In genomic region chr9:77655181-77655934, GRCm38 (mm10) we compare ENCODE assay signal across 8 mouse cellular contexts. TPM values are rescaled to one million over a fixed set of nuclear protein-coding genes. Genes with fewer than 3 reads are reported as not detected.
A peak's percentile ranks its signal among the peaks of the same experiment; 100 is the strongest.
DNase-seq lines count a peak whose midpoint lies in the region; ATAC-seq and TF ChIP-seq lines count a peak whose summit lies in the region.

No protein-coding gene starts in this region.

- ATAC-seq in heart, embryonic 11.5 days (replicated peaks; ENCODE audit: insufficient number of reproducible peaks, low FRiP score, low TSS enrichment) = peak; percentile 65
- peak; percentile 90 for ATAC-seq in kidney, embryonic 15.5 days (replicated peaks; ENCODE audit: low FRiP score)
- ATAC-seq in limb, embryonic 14.5 days (ENCODE audit: low FRiP score, low read depth) = peak; percentile 64
- ATAC-seq in midbrain, embryonic 16.5 days = peak; percentile 95

- peaks cover 7% of the 10 kb centered on the region; the same call in 1 of the 2 replicates for H3K4me1 ChIP-seq in heart, embryonic 11.5 days (ENCODE audit: control insufficient read depth, insufficient read depth, low read length)
- peaks cover 9% of the 10 kb centered on the region for H3K4me1 ChIP-seq in kidney, embryonic 15.5 days
- H3K4me1 ChIP-seq in limb, embryonic 14.5 days (ENCODE audit: control insufficient read depth, insufficient read depth, low read length) = peaks cover 4% of the 10 kb centered on the region; the same call in 1 of the 2 replicates
- no peaks in the 10 kb centered on the region for H3K4me1 ChIP-seq in midbrain, embryonic 16.5 days (ENCODE audit: control insufficient read depth, insufficient read depth, low read length)

- peak overlapping the region; percentile 55 for H3K4me3 ChIP-seq in heart, embryonic 11.5 days (ENCODE audit: low read depth, low read length)
- peak overlapping the region; percentile 65 for H3K4me3 ChIP-seq in kidney, embryonic 15.5 days (replicated peaks)
- H3K4me3 ChIP-seq in limb, embryonic 14.5 days (replicated peaks; ENCODE audit: low read length) = peak overlapping the region; percentile 54
- H3K4me3 ChIP-seq in midbrain, embryonic 16.5 days (ENCODE audit: low read depth, low read length) = peak overlapping the region; percentile 72

- WGBS in heart, embryonic 11.5 days (ENCODE audit: insufficient replicate concordance) = under 1% methylated on average over 84 of the region's 85 CpGs
- WGBS in kidney, embryonic 15.5 days = under 1% methylated on average over 85 of the region's 85 CpGs
- under 1% methylated on average over 80 of the region's 85 CpGs for WGBS in limb, embryonic 14.5 days
- under 1% methylated on average over 85 of the region's 85 CpGs for WGBS in midbrain, embryonic 16.5 days

- TF ChIP-seq POLR2A in limb, embryonic 14.5 days (IDR thresholded peaks at IDR 0.05; ENCODE audit: borderline replicate concordance, extremely low read depth, insufficient read depth, insufficient read length) = no peak

- H3K9ac ChIP-seq in heart, embryonic 11.5 days (ENCODE audit: low read depth, low read length) = peak overlapping the region; percentile 65
- H3K9ac ChIP-seq in kidney, embryonic 15.5 days = peak overlapping the region; percentile 53
- peak overlapping the region; percentile 53 for H3K9ac ChIP-seq in limb, embryonic 14.5 days (ENCODE audit: low read depth, low read length, severe bottlenecking)
- peak overlapping the region; percentile 69 for H3K9ac ChIP-seq in midbrain, embryonic 16.5 days (ENCODE audit: low read depth, low read length)

- H3K9me3 ChIP-seq in heart, embryonic 11.5 days (replicated peaks; ENCODE audit: control insufficient read depth, low read length) = no peaks in the 10 kb centered on the region
- H3K9me3 ChIP-seq in kidney, embryonic 15.5 days (replicated peaks) = no peaks in the 10 kb centered on the region
- H3K9me3 ChIP-seq in limb, embryonic 14.5 days (ENCODE audit: control insufficient read depth, low read length) = no peaks in the 10 kb centered on the region
- H3K9me3 ChIP-seq in midbrain, embryonic 16.5 days (replicated peaks; ENCODE audit: control insufficient read depth, low read length, poor library complexity, severe bottlenecking) = no peaks in the 10 kb centered on the region

- H3K4me2 ChIP-seq in heart, embryonic 11.5 days = peak overlapping the region; percentile 99
- H3K4me2 ChIP-seq in kidney, embryonic 15.5 days = peak overlapping the region; percentile 100
- H3K4me2 ChIP-seq in limb, embryonic 14.5 days (replicated peaks; ENCODE audit: low read depth, low read length, severe bottlenecking) = peak overlapping the region; percentile 100
- peak overlapping the region; percentile 88 for H3K4me2 ChIP-seq in midbrain, embryonic 16.5 days (ENCODE audit: low read length)

- no peaks in the 10 kb centered on the region for H3K36me3 ChIP-seq in heart, embryonic 11.5 days (ENCODE audit: control insufficient read depth, insufficient read depth, low read length)
- no peaks in the 10 kb centered on the region for H3K36me3 ChIP-seq in kidney, embryonic 15.5 days
- H3K36me3 ChIP-seq in limb, embryonic 14.5 days (ENCODE audit: control insufficient read depth, insufficient read depth, low read length) = no peaks in the 10 kb centered on the region
- H3K36me3 ChIP-seq in midbrain, embryonic 16.5 days (ENCODE audit: control insufficient read depth, insufficient read depth, low read length) = no peaks in the 10 kb centered on the region

- DNase-seq in gastrocnemius, postnatal 10 days = peak; percentile 32
- no peak for DNase-seq in gastrocnemius, postnatal 25 days
- DNase-seq in embryo, embryonic 10.5 days (ENCODE audit: low spot score) = peak; percentile 64
- DNase-seq in limb, embryonic 14.5 days (ENCODE audit: low spot score) = peak; percentile 15
- peak; percentile 7 to 25 for DNase-seq in spleen, adult 18-20 months

- H3K27me3 ChIP-seq in heart, embryonic 11.5 days (ENCODE audit: control insufficient read depth, insufficient read depth, low read length) = peaks cover 2% of the 10 kb centered on the region; the same call in 1 of the 2 replicates
- H3K27me3 ChIP-seq in kidney, embryonic 15.5 days = peaks cover 25% of the 10 kb centered on the region
- H3K27me3 ChIP-seq in limb, embryonic 14.5 days (ENCODE audit: control insufficient read depth, insufficient read depth, low read length) = peaks cover 11% of the 10 kb centered on the region; the same call in 1 of the 2 replicates
- H3K27me3 ChIP-seq in midbrain, embryonic 16.5 days (ENCODE audit: control insufficient read depth, insufficient read depth, low read depth, low read length) = no peaks in the 10 kb centered on the region

- H3K27ac ChIP-seq in heart, embryonic 11.5 days (ENCODE audit: low read depth, low read length) = no peak overlapping the region
- H3K27ac ChIP-seq in kidney, embryonic 15.5 days = no peak overlapping the region
- H3K27ac ChIP-seq in limb, embryonic 14.5 days (replicated peaks; ENCODE audit: low read depth, low read length) = no peak overlapping the region
- peak overlapping the region; percentile 56 for H3K27ac ChIP-seq in midbrain, embryonic 16.5 days (ENCODE audit: low read length)

RNA-seq across cellular contexts. Expression of gene Klhl31, which starts 19.1 kb away (rescaled TPM):
- total RNA-seq in gastrocnemius, postnatal 10 days (2021) = 100 to 1,000 TPM; 371 to 383 TPM
- total RNA-seq in gastrocnemius, postnatal 25 days (2021) = 100 to 1,000 TPM; 393 to 551 TPM
- 50.5 and 64.4 TPM in 2 replicates for polyA plus RNA-seq in heart, embryonic 11.5 days (2014; fragmentation: Nextera tagmentation; extraction: Ambion mirVana)
- 1.3 and 2.7 TPM in 2 replicates for polyA plus RNA-seq in kidney, embryonic 15.5 days (2015; fragmentation: Nextera tagmentation; extraction: Ambion mirVana)
- polyA plus RNA-seq in limb, embryonic 14.5 days (2012; rRNA removed) = 2.7 and 3.1 TPM in 2 replicates
- 11.7 and 17.1 TPM in 2 replicates for polyA plus RNA-seq in limb, embryonic 14.5 days (2014; fragmentation: Nextera tagmentation; extraction: Ambion mirVana)
- polyA plus RNA-seq in midbrain, embryonic 16.5 days (2015; fragmentation: Nextera tagmentation; extraction: Ambion mirVana) = 0.14 and 0.20 TPM in 2 replicates
